Mouse (Mus musculus) bone marrow macrophage, adult 2 months (primary cell): ENCODE results near the gene Prss46.

Source experiments
- CTCF ChIP-seq: IDR thresholded peaks from 2 replicates; pipeline ENCODE4 v1.5.1; 2012; ENCODE audit warnings: low read depth, mild to moderate bottlenecking, low read length, moderate library complexity
- POLR2A ChIP-seq: IDR thresholded peaks from 2 replicates; pipeline ENCODE4 v1.6.1; 2012; ENCODE audit warnings: mild to moderate bottlenecking, low read depth, low read length, borderline replicate concordance

DNA sequence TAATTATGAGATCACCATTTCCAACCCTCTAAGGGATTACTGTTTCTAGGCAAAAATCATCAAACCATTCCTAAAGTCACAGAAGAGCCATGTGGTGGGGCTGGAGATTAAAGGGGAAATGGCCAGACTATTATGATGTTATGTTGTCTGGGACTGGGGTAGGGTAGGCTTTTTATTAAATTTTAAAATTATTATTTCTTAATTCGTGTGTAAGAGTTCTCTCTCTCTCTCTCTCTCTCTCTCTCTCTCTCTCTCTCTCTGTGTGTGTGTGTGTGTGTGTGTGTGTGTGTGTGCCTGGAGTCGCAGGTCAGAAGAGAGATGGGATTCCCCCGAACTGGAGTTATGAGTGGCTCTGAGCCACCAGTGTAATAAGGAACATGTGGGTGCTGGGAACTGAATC, 17.9 kb upstream of the Prss46 start, which contains the start of gene Prss43:
- TF ChIP-seq CTCF (no peak), POLR2A (no peak)
